Mouse (Mus musculus): ENCODE results near the gene Arf1.
A peak's percentile ranks its signal among the peaks of the same experiment; 100 is the strongest.
"Not testable (repeated sequence)": the region's sequence is repeated elsewhere in the genome, so short reads cannot be mapped to it uniquely, and the experiment has no call there.

Arf1 gene

GRCm38 (mm10) chr11:59226787-59227603, 1.1 kb downstream of the Arf1 start:
- no peak for DNase-seq (ENCODE audit: low spot score in 2 of 2)

DNA sequence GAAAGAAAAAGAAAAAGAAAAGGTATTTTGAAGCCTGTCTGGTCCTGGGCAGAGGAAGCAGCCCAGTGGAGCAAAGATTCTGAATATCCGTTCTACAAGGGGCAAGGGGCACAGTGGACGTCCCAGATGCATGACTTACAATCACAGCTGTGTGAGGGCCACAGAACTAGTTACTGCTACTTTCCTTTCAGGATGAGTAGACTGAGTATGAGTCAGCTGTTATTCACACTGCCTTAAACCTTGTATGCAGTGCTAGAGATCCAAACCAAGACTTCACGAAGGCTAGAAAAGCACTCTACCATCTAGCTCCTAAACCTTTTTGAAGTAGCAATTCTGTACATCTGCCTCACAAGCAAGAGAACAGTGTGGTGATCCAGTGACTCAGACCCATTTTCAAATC, 1.8 kb downstream of the Arf1 start:
- DNase-seq (ENCODE audit: low spot score in 2 of 2) = no peak

DNA sequence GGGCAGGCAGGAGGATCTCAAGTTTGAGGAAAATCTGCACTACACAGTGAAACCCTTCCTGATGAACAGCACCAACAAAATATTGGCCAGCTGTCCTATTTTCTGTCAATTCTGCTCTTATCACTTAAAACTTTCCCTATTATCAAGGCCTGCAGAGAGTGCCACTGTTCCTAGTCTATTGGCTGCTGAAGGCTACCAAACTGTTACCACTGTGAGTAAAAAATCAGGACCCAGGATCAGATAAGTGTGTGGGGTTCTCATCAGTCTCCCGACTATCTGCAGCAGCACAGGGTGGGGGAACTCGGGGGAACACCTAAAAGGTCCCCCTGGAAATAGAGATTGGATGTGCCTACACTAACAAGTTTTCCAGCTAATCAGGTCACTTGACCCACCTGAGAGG, 2.9 kb downstream of the Arf1 start:
- no peak for DNase-seq (ENCODE audit: low spot score in 2 of 2)

GRCm38 (mm10) chr11:59224470-59224869, 3.6 kb downstream of the Arf1 start:
- no peak for DNase-seq (ENCODE audit: low spot score in 2 of 2)

- DNase-seq (ENCODE audit: low spot score in 2 of 2) = no peak
Observed at GRCm38 (mm10) chr11:59224025-59224424, 4.0 kb downstream of the Arf1 start.

DNA sequence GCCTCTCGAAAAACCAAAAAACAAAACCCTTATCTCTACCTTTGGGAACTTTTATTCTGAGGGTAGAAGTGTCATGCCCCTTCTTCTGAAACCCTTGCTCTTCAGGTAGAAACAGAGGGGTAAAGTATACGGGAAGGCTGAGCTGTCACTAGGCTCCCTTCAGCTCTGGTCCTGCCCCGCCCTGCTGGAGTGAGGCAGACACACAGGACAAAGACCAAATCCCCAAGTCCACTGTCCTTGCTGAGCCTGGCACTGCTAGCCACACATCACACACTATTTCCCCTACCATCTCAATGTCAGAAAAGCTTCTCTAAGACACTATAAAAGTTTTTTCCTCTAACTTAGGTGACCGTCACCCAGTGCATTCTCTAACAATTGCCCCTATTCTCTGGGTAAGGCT, 5.8 kb downstream of the Arf1 start:
- no peak for DNase-seq (ENCODE audit: low spot score in 2 of 2)

- DNase-seq (ENCODE audit: low spot score in 2 of 2) = no peak
Observed at GRCm38 (mm10) chr11:59221604-59222003, 6.5 kb downstream of the Arf1 start.

DNA sequence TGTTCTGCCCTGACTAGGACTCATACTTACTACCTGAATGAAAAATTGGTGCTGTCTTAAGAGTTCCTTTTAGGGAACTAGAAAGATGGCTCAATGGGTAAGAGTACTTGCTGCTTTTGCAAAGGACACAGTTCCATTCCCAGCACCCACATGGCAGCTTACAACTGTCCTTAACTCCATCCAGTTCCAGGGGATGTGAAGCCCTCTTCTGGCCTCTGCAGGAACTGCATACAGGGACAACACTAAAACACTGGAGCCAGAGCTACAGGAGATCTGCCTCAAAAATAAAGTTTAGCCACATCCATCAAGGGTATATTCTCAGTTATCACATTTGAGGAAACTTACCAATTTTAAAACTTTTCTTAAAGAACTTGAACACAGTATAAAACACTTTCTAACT, 9.0 kb downstream of the Arf1 start:
- DNase-seq (ENCODE audit: low spot score in 2 of 2) = no peak

GRCm38 (mm10) chr11:59218389-59218998, 9.6 kb downstream of the Arf1 start:
- no peak for DNase-seq (ENCODE audit: low spot score in 2 of 2)

DNA sequence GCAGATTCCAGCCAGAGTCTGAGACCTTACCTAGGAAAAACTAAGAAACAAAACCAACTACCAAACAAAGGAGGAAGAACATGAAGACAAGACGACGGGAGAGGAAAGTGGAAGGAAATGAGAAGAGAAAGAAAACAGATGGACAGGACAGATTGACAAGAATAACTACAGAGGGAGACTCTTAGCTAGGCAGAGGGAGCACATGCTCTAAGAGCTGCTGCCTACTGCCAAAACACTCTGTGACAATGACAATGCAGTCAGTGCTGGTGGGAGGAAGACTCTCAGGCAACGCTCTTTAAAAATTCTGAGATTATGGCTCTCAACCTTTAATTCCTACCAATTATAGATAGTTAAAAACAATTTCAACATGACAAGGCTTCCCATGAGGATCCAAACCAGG, 11.1 kb downstream of the Arf1 start:
- DNase-seq (ENCODE audit: low spot score in 2 of 2) = no peak

DNA sequence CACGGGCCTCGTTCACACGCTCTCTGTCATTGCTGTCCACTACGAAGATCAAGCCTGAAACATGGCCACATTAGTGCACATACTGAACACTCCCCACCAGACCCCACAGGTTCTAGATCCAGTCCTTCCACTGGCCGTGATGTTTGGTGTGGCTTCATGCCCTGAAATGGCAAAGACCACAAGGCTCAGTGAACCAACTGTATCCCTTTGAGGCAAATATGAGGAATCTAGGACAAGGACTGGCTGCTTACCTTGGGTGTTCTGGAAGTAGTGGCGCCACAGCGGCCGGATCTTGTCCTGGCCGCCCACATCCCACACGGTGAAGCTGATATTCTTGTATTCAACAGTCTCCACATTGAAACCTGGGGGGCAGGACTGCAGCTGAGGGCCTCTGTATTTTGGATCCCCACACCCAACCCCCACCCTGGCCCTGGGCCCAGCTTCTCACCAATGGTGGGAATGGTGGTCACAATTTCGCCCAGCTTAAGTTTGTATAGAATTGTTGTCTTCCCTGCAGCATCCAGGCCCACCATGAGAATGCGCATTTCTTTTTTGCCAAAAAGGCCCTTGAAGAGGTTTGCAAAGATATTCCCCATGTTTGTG, 15.1 kb downstream of the Arf1 start:
- DNase-seq (ENCODE audit: low spot score in 2 of 2) = no peak

DNA sequence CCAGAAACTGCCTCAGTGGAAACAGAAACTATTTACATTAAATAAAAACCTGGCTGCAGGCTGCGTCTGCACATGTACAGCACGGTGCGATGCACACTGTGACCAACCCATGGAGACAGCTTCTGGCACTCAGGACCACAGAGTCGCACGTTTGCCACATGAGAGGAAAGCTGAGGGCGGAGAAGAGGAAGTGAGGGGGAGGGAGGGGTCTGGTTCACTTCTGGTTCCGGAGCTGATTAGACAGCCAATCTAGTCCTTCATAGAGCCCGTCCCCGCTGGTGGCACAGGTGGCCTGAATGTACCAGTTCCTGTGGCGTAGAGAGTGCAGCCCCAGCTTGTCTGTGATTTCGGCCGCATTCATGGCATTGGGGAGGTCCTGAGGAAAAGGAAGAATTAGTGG, 15.8 kb downstream of the Arf1 start:
- not testable (repeated sequence) for DNase-seq (ENCODE audit: low spot score in 2 of 2)

- DNase-seq (ENCODE audit: low spot score in 2 of 2) = not testable (repeated sequence)
Observed at GRCm38 (mm10) chr11:59211561-59211960, 16.5 kb downstream of the Arf1 start.

GRCm38 (mm10) chr11:59210020-59210419, 18.1 kb downstream of the Arf1 start:
- DNase-seq (ENCODE audit: low spot score in 2 of 2) = no peak

- DNase-seq (ENCODE audit: low spot score in 2 of 2) = no peak
Observed at GRCm38 (mm10) chr11:59209580-59209979, 18.5 kb downstream of the Arf1 start.

GRCm38 (mm10) chr11:59209003-59209441, 19.0 kb downstream of the Arf1 start:
- DNase-seq (ENCODE audit: low spot score in 2 of 2) = no peak

DNA sequence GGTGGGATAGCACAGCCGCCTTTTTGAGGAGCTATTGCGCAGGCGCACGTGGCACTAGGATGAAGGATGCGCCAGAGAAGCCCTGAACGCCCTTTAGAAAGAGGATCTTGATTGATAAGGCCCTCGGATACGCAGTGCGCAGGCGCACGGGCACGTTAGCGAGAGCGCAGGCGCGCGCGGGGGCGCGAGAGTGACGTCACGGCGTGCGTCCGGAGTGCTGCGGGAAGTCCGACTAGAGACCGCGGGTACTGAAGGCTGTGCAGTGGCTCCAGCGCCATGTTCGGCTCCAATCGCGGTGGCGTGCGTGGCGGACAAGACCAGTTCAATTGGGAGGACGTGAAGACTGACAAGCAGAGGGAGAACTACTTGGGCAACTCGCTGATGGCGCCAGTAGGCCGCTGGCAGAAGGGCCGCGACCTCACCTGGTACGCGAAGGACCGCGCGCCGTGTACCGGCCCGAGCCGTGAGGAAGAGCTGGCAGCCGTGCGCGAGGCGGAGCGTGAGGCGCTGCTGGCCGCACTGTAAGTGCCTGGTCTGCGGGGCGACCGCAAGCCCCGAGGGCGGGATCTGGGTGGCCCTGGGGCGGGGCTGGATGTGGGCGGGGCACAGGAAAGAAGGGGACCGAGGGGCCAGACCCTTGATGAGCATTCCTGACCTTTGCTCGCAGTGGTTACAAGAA, 19.8 kb downstream of the Arf1 start, which contains the start of gene 2310033P09Rik:
2310033P09Rik (plus strand) TSS at position 169 of the 679 bp plus-strand sequence.
- peak; percentile 92 to 93 for DNase-seq (ENCODE audit: low spot score in 2 of 2)

- DNase-seq (ENCODE audit: low spot score in 2 of 2) = peak; percentile 89 to 92
Observed at GRCm38 (mm10) chr11:59202081-59202995, 25.7 kb downstream of the Arf1 start, which contains the start of gene Mrpl55. Gene Mrpl55 (plus strand): TSS chr11:59202486.

DNA sequence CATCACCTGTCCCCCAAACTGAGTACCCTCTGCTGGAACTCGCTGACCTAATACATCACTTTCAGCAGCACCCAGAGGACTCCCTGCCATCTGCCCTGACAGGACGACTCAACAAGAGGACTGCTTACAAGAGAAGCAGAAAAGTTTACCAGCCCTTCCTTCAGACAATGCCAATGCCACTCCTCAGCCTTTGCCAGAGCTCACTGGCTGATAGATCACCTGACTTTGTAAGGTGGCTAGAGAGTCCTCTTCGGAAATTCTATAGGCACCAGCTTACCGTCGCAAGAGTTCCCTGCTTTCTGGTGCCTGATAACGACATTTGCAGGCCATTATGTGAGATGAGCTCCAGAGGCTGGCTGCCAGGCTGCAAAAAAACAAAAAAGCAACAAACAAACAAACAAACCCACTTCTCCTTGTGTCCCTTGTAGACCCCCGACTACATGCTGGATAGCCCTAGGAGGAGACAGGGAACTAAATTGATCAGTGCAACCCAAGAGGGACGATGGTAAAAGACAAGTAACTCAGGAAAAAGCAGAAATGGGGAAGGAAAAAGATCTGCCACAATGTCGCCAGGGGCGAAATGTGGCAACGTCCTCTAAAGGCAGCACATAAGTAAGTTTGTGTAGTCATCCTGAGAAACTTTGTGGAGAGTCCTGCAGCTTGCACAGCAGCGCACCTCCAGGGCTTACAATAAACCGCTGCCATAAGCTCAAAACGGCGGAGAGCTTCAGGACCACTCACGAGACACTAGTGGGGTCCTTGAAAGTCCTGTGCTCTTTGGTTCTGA, 26.7 kb downstream of the Arf1 start:
- no peak for DNase-seq (ENCODE audit: low spot score in 2 of 2)

GRCm38 (mm10) chr11:59196230-59196629, 31.8 kb downstream of the Arf1 start:
- no peak for DNase-seq (ENCODE audit: low spot score in 2 of 2)

All from right cerebral cortex, postnatal 36 days (tissue).